Mouse (Mus musculus) urinary bladder, postnatal 10 days (tissue): ENCODE results near the gene Wnt3a.

Experiments used
- DNase-seq: peaks from one replicate; pipeline ENCODE4 v3.0.0; 2022; ENCODE audit warnings: low spot score

Gene Wnt3a

DNA sequence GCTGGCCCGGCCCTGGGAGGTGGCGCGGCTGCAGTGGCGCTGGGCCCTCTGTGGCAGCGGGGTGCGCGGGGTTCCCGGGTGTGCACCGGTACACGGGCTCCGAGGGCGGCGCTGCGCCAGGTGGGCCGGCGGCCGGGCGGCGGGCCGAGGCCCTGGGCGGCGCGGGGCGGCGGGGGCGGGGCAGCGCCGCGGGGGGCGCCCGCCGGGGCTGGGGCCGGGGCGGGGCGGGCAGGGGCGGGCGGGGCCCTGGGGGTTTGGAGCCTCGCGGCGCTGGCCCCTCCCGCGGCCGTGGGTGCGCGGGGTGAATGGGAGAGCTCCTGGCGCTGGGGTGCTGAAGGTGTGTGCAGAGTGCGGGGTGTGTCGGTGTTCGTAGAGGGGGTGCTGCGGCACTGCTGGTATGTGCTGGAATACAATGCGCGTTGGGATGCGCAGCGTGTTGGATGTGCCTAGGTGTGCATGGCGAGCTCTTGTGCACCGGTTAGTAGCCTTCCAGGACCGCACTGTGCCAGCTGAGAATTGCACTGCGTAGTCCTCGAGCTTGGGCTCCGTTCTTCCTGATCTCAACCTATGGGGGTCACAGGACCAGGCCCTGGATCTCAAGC, at the start of gene Wnt3a:
Wnt3a (minus strand) TSS at position 51 of the 602 bp plus-strand sequence.
- DNase-seq = no peak

DNA sequence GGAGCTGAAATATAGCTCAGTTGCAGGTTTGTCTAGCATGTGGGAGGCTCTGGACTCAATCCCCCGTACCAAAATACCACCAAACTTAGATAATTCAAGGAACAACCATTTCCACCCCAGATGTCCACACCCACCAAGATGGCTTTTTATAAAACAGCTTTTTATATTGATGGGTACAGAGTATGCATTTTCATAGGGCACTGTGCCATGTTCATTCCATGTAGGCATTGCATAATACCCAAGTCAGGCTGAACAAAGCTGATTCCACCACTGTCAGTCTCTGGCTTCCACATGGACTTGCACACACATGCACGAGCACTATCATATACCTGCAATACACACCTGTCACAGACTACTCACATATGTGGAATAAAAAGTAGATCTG, 48.2 kb upstream of the Wnt3a start:
- DNase-seq = no peak

DNA sequence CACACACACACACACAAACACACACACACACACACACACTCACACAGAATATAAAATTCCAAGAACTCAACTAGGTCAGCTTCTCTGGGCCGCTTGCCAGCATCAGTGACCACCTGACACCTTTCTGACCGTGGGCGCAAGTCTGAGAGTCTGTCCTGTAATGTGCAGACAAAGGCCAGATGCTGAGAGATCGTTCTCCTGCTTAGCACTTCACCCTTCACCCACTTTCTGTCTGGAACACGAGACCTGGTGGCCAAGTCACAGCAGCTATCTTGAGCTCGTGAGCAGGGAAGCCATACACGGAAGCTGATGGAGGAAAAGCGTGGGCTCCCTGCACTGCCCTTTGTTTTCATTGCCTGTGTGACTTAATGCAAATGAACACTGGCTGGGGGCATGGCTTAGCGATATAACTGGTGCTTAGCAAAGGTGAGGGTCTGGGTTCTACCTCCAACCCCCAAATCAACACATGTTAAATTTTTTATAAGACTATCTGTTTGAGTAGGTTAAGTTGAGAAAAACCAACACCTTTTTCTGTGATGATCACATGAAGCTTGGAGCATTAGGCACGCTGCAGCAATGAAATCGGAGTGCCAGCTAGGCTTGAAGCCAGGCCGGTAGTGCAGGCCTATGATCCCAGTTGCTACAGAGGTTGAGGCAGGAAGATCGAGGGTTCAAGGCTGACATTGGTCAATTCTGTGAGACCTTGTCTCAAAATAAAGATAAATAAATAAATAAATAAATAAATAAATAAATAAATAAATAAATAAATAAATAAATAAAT, 47.6 kb upstream of the Wnt3a start:
- DNase-seq = no peak

GRCm38 (mm10) chr11:59336381-59336780, 45.8 kb upstream of the Wnt3a start:
- no peak for DNase-seq

GRCm38 (mm10) chr11:59335942-59336341, 45.4 kb upstream of the Wnt3a start:
- no peak for DNase-seq

DNA sequence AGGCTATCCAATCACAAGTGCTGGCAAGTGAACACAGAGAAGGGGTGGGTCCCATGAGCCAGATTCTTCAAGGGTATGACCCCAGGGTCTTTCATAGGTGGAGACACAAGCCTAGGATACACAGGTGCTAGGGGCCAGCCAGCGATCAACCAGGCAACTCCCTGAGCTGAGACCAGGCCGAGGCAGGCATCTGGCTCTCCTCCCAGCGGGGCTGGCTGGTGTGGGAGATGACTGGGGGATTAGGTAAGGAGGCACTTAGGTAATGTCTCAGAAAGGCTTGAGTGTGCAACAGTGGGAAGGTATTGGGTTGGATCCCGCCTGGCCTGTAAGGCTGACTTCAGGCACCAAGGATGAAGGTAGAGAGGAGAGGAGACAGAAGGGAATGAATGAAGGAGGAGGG, 44.6 kb upstream of the Wnt3a start:
- no peak for DNase-seq

GRCm38 (mm10) chr11:59332938-59333337, 42.4 kb upstream of the Wnt3a start:
- DNase-seq = no peak

DNA sequence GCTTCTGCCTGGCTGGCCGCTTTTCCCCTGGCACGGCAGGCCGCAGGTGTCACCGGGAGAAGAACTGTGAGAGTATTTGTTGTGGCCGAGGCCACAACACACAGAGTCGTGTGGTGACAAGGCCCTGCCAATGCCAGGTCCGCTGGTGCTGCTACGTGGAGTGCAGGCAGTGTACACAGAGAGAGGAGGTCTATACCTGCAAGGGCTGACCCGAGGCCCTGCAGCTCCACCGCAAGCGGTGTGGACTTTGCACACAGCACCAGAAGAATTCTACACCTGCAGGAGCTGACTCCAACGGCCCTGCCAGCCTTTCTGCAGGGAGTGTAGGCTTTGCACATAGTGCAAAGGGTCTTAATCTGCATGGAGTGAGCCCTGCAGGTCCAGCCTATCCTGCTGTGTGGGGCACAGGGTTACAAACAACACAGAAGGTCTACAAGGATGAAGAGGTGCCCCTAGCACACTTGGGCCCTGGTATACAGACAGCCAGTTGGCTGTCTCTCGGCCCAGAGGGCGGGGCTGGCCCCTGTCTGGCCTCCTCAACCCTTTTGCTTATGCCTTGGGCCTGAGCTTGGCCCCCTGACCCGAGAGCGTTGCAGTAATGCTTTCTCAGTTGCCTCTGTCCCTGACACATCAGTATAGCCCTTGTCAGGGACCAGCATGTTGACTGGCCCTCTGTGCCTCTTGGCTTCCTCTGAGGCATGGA, 40.8 kb upstream of the Wnt3a start:
- no peak for DNase-seq

DNA sequence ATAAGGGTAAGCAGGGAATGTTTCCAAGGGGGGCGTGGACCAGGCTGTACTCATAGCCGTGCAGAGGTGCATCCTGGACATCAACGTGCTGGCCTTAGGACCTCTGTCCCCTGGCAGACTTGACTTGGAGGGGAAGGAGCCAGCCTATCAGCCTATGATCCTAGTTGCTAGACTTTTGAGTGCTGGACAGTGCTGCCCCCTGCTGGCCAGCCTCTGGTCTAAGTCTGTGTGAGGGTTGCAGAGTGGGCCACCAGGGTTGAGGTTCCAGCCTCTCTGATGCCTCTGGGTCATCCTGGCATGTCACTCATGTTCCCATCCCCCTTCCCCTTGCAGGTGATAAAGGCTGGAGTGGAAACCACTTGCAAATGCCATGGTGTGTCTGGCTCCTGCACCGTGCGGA, 40.0 kb upstream of the Wnt3a start:
- DNase-seq = no peak

DNA sequence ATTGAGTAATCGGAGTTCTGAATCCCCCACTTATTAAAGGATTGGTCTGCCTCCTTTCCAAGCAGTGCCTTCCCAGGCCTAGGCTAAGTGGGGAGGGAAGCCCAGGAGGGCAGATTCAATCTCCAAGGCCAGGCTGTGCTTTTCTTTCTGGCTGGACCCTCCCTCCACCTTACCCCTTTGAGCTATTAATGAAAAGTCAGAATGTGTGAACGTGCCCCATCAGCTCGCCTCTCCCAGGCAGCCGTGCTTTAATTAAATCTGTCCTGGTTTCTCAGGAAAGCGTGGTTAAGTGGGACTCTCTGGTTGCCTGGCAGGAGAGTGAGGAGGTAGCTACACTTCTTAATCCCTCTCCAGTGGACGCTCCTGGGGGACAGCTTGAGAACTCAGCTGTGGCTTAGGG, 39.1 kb upstream of the Wnt3a start:
- no peak for DNase-seq

GRCm38 (mm10) chr11:59327625-59328024, 37.1 kb upstream of the Wnt3a start:
- DNase-seq = no peak

DNA sequence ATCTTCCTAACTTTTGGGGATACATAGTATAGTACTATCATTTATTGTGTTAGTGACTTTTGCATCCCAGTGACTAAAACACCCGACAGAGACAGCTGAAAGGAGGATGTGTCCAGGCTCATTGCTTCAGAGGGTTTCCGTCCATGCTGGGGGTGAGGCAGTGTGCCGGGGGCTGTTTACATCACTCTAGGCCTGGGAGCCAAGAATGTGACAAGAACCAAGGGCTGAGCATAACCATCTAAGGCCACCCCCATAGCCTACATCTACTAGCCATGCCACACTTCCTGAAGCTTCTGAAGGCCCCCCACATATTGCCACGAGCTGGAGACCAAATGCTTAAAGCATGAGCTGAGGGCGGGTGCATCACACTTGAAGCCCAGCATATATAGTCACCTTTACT, 34.2 kb upstream of the Wnt3a start:
- DNase-seq = no peak

- no peak for DNase-seq
Measured at GRCm38 (mm10) chr11:59322988-59323387, 32.4 kb upstream of the Wnt3a start.

DNA sequence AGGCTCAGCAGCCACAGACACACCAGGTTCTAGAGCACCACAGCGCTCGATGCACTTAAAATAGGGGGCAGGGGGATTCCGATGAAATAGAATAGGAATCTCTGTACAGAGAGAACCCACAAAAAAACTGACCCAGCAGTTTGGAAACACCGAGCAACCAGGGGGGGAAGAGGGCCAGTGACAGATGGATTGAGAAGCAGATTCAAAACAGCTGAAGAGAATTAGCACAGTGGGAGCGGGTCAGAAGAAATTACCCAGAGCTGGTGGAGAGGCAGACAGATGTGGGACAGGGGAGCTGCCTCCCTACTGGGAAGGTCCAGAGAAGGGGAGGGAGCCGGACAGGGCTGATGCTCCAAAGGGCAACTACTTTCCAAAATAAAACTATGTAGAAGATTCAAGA, 26.0 kb upstream of the Wnt3a start:
- DNase-seq = no peak

GRCm38 (mm10) chr11:59313944-59314343, 23.4 kb upstream of the Wnt3a start:
- no peak for DNase-seq

- DNase-seq = no peak
Measured at GRCm38 (mm10) chr11:59313029-59313811, 22.7 kb upstream of the Wnt3a start.

DNA sequence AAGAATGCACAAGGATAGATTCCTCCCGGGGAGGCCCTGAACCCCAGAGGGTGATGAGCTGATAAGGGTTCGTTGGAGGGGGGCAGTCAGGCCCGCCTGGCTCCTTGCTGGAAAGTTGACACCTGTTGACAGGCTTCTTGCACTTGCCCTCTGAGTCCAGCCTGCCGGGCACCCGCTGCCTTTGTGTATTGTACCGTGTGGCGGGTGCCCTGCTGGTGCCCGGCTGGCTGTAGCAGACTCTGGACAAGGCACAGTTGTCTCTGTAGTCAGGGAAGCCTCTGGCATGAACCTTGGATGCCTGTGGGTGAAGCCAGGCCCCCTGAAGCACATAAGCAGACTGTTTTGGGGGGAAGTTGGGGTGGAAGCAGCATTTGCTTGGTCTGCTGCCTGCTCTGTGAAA, 21.9 kb upstream of the Wnt3a start:
- DNase-seq = no peak

DNA sequence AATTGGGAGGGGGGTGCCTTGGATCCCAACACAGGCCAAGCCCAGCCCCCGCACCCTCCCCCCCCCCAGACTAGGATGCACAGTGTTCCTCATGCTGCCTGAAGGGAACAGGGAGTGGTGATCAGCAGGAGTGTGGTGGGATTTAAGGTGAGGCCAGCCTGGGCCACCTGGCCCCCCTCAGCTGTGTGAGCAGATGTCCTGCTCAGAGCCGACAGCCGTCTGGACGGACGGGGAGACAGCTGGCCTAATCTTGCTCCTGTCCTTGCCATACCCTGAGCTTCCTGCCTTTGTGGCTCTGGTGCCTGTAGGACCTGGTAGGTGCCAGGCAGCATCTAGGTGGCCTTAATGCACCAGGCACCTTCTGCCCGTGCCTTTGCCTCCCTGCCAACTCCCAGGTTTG, 21.5 kb upstream of the Wnt3a start:
- no peak for DNase-seq

- DNase-seq = no peak
Measured at GRCm38 (mm10) chr11:59309976-59310375, 19.4 kb upstream of the Wnt3a start.

DNA sequence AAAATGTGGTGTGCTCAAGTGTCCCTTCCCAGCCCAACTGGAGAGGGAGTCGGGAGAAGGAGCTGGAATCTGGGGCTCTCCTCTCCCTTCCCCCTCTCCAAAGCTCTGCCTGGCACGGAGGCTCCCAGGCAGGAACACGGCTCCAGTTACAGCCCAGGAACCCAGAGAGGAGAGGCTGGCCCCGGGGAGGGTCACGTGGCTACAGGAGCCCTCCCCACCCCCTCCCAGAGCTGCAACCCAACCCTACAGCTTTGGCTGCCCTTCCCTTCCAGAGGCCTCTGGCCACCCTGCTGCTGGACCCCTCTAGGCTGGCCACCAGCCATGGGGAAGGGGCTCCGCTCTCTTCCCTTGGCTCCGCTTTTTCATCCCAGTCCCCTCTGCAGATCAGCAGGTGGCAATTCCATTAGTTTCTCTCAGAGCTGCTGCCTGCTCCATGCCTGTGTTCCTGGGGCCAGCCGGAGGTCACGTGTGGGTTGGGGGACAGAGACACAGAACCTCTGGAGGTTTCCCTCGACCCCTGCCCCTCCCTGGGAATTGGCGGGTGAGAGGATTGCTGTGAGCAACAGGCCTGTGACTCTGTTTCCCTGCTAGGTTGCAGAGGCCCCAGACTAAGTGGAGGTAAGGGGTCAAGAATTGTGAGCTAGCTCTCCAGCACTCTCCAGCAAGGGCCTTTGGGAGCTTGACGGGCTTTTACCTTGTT, 18.7 kb upstream of the Wnt3a start:
- DNase-seq = no peak

DNA sequence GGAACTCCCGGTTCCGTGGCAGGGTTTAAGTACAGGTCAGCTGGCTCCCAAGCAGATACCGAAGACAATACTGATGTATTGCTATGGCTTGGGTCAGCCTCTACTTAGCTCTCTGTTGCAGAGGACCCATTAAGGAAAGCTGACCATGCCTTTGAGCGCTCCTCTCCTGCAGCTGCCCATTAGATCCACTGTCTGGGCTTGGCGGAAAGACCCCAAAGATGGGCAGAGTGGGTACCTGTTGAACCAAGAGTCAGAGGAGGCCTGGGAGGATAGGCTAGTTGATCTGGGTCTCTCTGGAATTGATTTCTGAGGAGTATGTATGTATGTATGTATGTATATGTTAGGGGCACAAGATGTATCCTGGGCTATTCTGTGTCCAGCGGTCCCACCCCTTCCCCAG, 18.1 kb upstream of the Wnt3a start:
- no peak for DNase-seq

- no peak for DNase-seq
Measured at GRCm38 (mm10) chr11:59308164-59308542, 17.6 kb upstream of the Wnt3a start.
